Mouse (Mus musculus): ENCODE results near the gene Gm45261. TPM values are rescaled to one million over a fixed set of nuclear protein-coding genes. Genes with fewer than 3 reads are reported as not detected.

The Gm45261 gene
- not detected in 2 replicates for polyA plus RNA-seq (2021; fragmentation: Nextera tagmentation)
- long read RNA-seq, experiment 1: 0 reads
- long read RNA-seq, experiment 2: 0 reads

DNA sequence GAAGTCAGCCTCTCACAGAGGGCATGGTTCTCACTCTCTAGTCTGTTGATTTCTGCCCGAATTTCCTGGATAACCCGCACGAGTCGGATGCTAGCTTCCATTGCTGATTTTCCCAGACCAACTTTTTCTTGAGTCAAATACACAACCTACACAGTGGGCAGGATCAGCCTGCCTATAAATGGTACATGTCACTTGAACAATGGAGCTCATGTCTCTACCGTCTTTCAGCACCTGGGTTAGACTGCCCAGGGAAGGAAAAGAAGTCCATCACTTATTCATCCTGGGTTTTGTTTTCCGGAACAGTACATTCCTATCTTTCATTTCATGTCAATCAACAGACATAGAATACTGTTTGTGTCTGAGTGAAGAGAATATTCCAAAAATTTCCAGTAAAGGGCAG, at the start of gene Gm45261:
Gene Gm45261, minus strand, starts transcription at position 101 of the 400 bp plus-strand sequence.

Other genes starting within 250 kb of the Gm45261 start
- not detected in 2 replicates for gene Fam124b, start 243.0 kb downstream of the Gm45261 start, polyA plus RNA-seq (2021; fragmentation: Nextera tagmentation)
- 19.9 and 24.9 TPM in 2 replicates for gene Cul3, start 121.0 kb downstream of the Gm45261 start, polyA plus RNA-seq (2021; fragmentation: Nextera tagmentation)